Comparison of ENCODE assay signal across 13 mouse cellular contexts in the genomic region with DNA sequence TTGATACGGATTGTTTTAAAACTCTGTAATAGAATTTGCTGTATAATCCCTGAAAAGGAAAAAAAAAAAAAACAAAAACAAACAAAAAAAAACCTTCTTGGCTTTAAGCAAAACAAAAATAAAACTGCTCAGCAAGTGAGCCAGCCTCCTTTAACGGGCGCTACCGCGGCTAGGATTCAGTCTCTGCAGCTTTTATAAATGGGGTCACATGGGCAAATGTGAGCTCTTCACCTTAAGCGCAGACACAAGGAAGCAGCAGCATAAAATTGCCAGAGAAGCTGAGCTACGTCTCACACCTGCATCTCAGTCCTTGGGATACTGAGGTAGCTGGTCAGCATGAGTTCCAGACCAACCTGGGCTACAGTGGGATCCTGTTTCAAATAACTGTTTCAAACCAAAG. TPM values are rescaled to one million over a fixed set of nuclear protein-coding genes. Genes with fewer than 3 reads are reported as not detected.
DNase-seq lines count a peak whose midpoint lies in the region; ATAC-seq and TF ChIP-seq lines count a peak whose summit lies in the region.
"Had no signal": no experiment of that assay in that cellular context is flagged by ENCODE, and none has a peak within 500 bp of the region (broad histone marks: within the 10 kb centered on the region; RNA-seq: fewer than 3 reads in every experiment).

No protein-coding gene starts in this region.

- 9% methylated on average over 7 of the region's 7 CpGs for whole genome bisulfite sequencing in forebrain, embryonic 11.5 days
- 16% methylated on average over 7 of the region's 7 CpGs for WGBS in forebrain, embryonic 15.5 days
- WGBS in kidney, embryonic 15.5 days, result 20% methylated on average over 7 of the region's 7 CpGs
- 13% methylated on average over 7 of the region's 7 CpGs for WGBS in limb, embryonic 11.5 days
- 19% methylated on average over 7 of the region's 7 CpGs for WGBS in midbrain, postnatal 0 days

- no peak overlapping the region for H3K27ac ChIP-seq in forebrain, embryonic 11.5 days (ENCODE audit: low read depth, low read length)
- no peak overlapping the region for H3K27ac ChIP-seq in forebrain, embryonic 15.5 days (replicated peaks)
- H3K27ac ChIP-seq in kidney, embryonic 15.5 days, result 0 out of 2 replicates have a peak overlapping the region, but pooled peaks have one; percentile 13
- H3K27ac ChIP-seq in limb, embryonic 11.5 days (replicated peaks; ENCODE audit: low read depth, low read length), result no peak overlapping the region
- H3K27ac ChIP-seq in midbrain, postnatal 0 days (ENCODE audit: low read depth, low read length), result no peak overlapping the region
- H3K27ac ChIP-seq: lung, embryonic 15.5 days had no signal

- H3K27me3 ChIP-seq in forebrain, embryonic 11.5 days (ENCODE audit: control insufficient read depth, insufficient read depth, low read length), result no peaks in the 10 kb centered on the region
- H3K27me3 ChIP-seq in forebrain, embryonic 15.5 days, result no peaks in the 10 kb centered on the region
- H3K27me3 ChIP-seq in kidney, embryonic 15.5 days, result no peaks in the 10 kb centered on the region
- no peaks in the 10 kb centered on the region for H3K27me3 ChIP-seq in limb, embryonic 11.5 days (ENCODE audit: control insufficient read depth, insufficient read depth, low read length)
- H3K27me3 ChIP-seq in midbrain, postnatal 0 days (ENCODE audit: insufficient read depth, low read length), result no peaks in the 10 kb centered on the region
- H3K27me3 ChIP-seq: lung, embryonic 15.5 days; megakaryocyte, embryonic 14.5 days had no signal

- peaks cover 5% of the 10 kb centered on the region for H3K4me1 ChIP-seq in forebrain, embryonic 11.5 days (replicated peaks; ENCODE audit: control insufficient read depth, insufficient read depth, low read length)
- H3K4me1 ChIP-seq in forebrain, embryonic 15.5 days, result peaks cover 5% of the 10 kb centered on the region; the same call in 1 of the 2 replicates
- peaks cover 34% of the 10 kb centered on the region for H3K4me1 ChIP-seq in kidney, embryonic 15.5 days
- peaks cover 17% of the 10 kb centered on the region; the same call in 1 of the 2 replicates for H3K4me1 ChIP-seq in limb, embryonic 11.5 days (ENCODE audit: control insufficient read depth, insufficient read depth, low read length)
- H3K4me1 ChIP-seq in midbrain, postnatal 0 days (ENCODE audit: insufficient read depth, low read length), result 0 out of 2 replicates have a peak, but pooled peaks cover 3% of the 10 kb centered on the region
- H3K4me1 ChIP-seq: lung, embryonic 15.5 days had no signal

- ATAC-seq in forebrain, embryonic 11.5 days (replicated peaks; ENCODE audit: low FRiP score), result no peak
- ATAC-seq in forebrain, embryonic 15.5 days (replicated peaks), result no peak
- ATAC-seq in kidney, embryonic 15.5 days (replicated peaks; ENCODE audit: low FRiP score), result no peak
- ATAC-seq in limb, embryonic 11.5 days (ENCODE audit: insufficient number of reproducible peaks, low FRiP score, low TSS enrichment, low read depth), result no peak
- no peak for ATAC-seq in midbrain, postnatal 0 days (ENCODE audit: low FRiP score)

- H3K4me2 ChIP-seq in forebrain, embryonic 11.5 days (ENCODE audit: low read depth, low read length, severe bottlenecking), result peak overlapping the region; percentile 25; the same call in 1 of the 2 replicates
- no peak overlapping the region for H3K4me2 ChIP-seq in forebrain, embryonic 15.5 days (replicated peaks)
- H3K4me2 ChIP-seq in kidney, embryonic 15.5 days, result peak overlapping the region; percentile 19; the same call in 1 of the 2 replicates
- 0 out of 2 replicates have a peak overlapping the region, but pooled peaks have one; percentile 15 for H3K4me2 ChIP-seq in limb, embryonic 11.5 days (ENCODE audit: low read depth, severe bottlenecking)
- H3K4me2 ChIP-seq in midbrain, postnatal 0 days (ENCODE audit: low read depth, low read length, poor library complexity, severe bottlenecking), result no peak overlapping the region
- H3K4me2 ChIP-seq: lung, embryonic 15.5 days had no signal

- no peak for TF ChIP-seq CTCF in midbrain, postnatal 0 days (IDR thresholded peaks at IDR 0.05)

- H3K4me3 ChIP-seq in forebrain, embryonic 11.5 days (ENCODE audit: low read depth, low read length), result no peak overlapping the region
- H3K4me3 ChIP-seq in forebrain, embryonic 15.5 days, result no peak overlapping the region
- no peak overlapping the region for H3K4me3 ChIP-seq in kidney, embryonic 15.5 days (replicated peaks)
- no peak overlapping the region for H3K4me3 ChIP-seq in limb, embryonic 11.5 days (ENCODE audit: low read depth, low read length)
- no peak overlapping the region for H3K4me3 ChIP-seq in midbrain, postnatal 0 days (ENCODE audit: low read depth, low read length)
- H3K4me3 ChIP-seq: lung, embryonic 15.5 days had no signal

- H3K36me3 ChIP-seq in forebrain, embryonic 11.5 days (ENCODE audit: control insufficient read depth, insufficient read depth, low read length), result no peaks in the 10 kb centered on the region
- H3K36me3 ChIP-seq in forebrain, embryonic 15.5 days, result no peaks in the 10 kb centered on the region
- peaks cover 6% of the 10 kb centered on the region for H3K36me3 ChIP-seq in kidney, embryonic 15.5 days
- H3K36me3 ChIP-seq in limb, embryonic 11.5 days (ENCODE audit: control insufficient read depth, insufficient read depth, low read length), result no peaks in the 10 kb centered on the region
- no peaks in the 10 kb centered on the region for H3K36me3 ChIP-seq in midbrain, postnatal 0 days (ENCODE audit: insufficient read depth, low read length)

- H3K9me3 ChIP-seq in forebrain, embryonic 11.5 days (ENCODE audit: control insufficient read depth, low read length), result no peaks in the 10 kb centered on the region
- H3K9me3 ChIP-seq in forebrain, embryonic 15.5 days, result no peaks in the 10 kb centered on the region
- no peaks in the 10 kb centered on the region for H3K9me3 ChIP-seq in kidney, embryonic 15.5 days (replicated peaks)
- no peaks in the 10 kb centered on the region for H3K9me3 ChIP-seq in limb, embryonic 11.5 days (ENCODE audit: control insufficient read depth, low read length)
- no peaks in the 10 kb centered on the region for H3K9me3 ChIP-seq in midbrain, postnatal 0 days (ENCODE audit: low read length)
- H3K9me3 ChIP-seq: lung, embryonic 15.5 days; megakaryocyte, embryonic 14.5 days had no signal

- DNase-seq in forebrain, embryonic 11.5 days (ENCODE audit: low spot score), result no peak
- DNase-seq in kidney, postnatal 36 days, result no peak
- DNase-seq in limb, embryonic 11.5 days (ENCODE audit: low spot score), result peak; percentile 39
- DNase-seq in midbrain, postnatal 0 days (ENCODE audit: low spot score), result peak; percentile 4
- DNase-seq in right cerebral cortex, postnatal 14 days, result no peak
- no peak for DNase-seq in urinary bladder, postnatal 36 days (ENCODE audit: low spot score in 2 of 2)
- DNase-seq: adrenal gland, postnatal 14 days; cerebellum, postnatal 36 days; heart, adult 18-20 months had no signal

- H3K9ac ChIP-seq in forebrain, embryonic 11.5 days (ENCODE audit: low read length), result no peak overlapping the region
- no peak overlapping the region for H3K9ac ChIP-seq in forebrain, embryonic 15.5 days (replicated peaks)
- no peak overlapping the region for H3K9ac ChIP-seq in kidney, embryonic 15.5 days
- no peak overlapping the region; the same call in 1 of the 2 replicates for H3K9ac ChIP-seq in limb, embryonic 11.5 days (ENCODE audit: low read length)
- H3K9ac ChIP-seq in midbrain, postnatal 0 days (replicated peaks; ENCODE audit: low read length, poor library complexity, severe bottlenecking), result 0 out of 2 replicates have a peak overlapping the region, but pooled peaks have one; percentile 33
- H3K9ac ChIP-seq: lung, embryonic 15.5 days had no signal

RNA-seq across cellular contexts. Expression of gene Micu2, which starts 16.6 kb away (rescaled TPM):
- 48.0 and 52.7 TPM in 2 replicates for polyA plus RNA-seq in forebrain, embryonic 11.5 days (2014; fragmentation: Nextera tagmentation; extraction: Ambion mirVana)
- polyA plus RNA-seq in forebrain, embryonic 15.5 days (2015; fragmentation: Nextera tagmentation; extraction: Ambion mirVana), result 68.8 and 71.9 TPM in 2 replicates
- 82.2 and 86.3 TPM in 2 replicates for polyA plus RNA-seq in kidney, embryonic 15.5 days (2015; fragmentation: Nextera tagmentation; extraction: Ambion mirVana)
- 53.8 and 59.8 TPM in 2 replicates for polyA plus RNA-seq in limb, embryonic 11.5 days (2014; fragmentation: Nextera tagmentation; extraction: Ambion mirVana)
- total RNA-seq in midbrain, postnatal 0 days (2014; rRNA removed), result 50.8 and 59.5 TPM in 2 replicates
- polyA plus RNA-seq in midbrain, postnatal 0 days (2015; fragmentation: Nextera tagmentation; extraction: Ambion mirVana), result 70.7 and 71.6 TPM in 2 replicates

Comparison
In these comparisons a context has a peak if more than half of its experiments do, and no peak if none do; other contexts are left out.
1. H3K4me2 ChIP-seq: peak in forebrain, embryonic 11.5 days (single experiment), kidney, embryonic 15.5 days (single experiment) and limb, embryonic 11.5 days (single experiment); none in forebrain, embryonic 15.5 days (single experiment) and midbrain, postnatal 0 days (single experiment).
2. DNase-seq: peak in limb, embryonic 11.5 days (single experiment) and midbrain, postnatal 0 days (single experiment); none in forebrain, embryonic 11.5 days (single experiment), kidney, postnatal 36 days (0 of 2), right cerebral cortex, postnatal 14 days (single experiment) and urinary bladder, postnatal 36 days (0 of 2).